Mouse (Mus musculus) gonadal fat pad, adult 2 months (tissue): ENCODE data around the gene Catspere2. TPM values are rescaled to one million over a fixed set of nuclear protein-coding genes. Genes with fewer than 3 reads are reported as not detected.

Experiments used
- DNase-seq: peaks from one replicate; pipeline ENCODE4 v3.0.0-alpha.2; 2012; ENCODE audit warnings: low read depth
- polyA plus RNA-seq: library from polyadenylated mRNA; depleted of rRNA; stranded (reverse); fragments of >200 nt; gene quantifications from 2 replicates; pipeline ENCODE4 v1.2.3, GENCODE M21; 2012; rRNA removed

Catspere2 gene
- polyA plus RNA-seq, 1 experiment, result 1.1 TPM

DNA sequence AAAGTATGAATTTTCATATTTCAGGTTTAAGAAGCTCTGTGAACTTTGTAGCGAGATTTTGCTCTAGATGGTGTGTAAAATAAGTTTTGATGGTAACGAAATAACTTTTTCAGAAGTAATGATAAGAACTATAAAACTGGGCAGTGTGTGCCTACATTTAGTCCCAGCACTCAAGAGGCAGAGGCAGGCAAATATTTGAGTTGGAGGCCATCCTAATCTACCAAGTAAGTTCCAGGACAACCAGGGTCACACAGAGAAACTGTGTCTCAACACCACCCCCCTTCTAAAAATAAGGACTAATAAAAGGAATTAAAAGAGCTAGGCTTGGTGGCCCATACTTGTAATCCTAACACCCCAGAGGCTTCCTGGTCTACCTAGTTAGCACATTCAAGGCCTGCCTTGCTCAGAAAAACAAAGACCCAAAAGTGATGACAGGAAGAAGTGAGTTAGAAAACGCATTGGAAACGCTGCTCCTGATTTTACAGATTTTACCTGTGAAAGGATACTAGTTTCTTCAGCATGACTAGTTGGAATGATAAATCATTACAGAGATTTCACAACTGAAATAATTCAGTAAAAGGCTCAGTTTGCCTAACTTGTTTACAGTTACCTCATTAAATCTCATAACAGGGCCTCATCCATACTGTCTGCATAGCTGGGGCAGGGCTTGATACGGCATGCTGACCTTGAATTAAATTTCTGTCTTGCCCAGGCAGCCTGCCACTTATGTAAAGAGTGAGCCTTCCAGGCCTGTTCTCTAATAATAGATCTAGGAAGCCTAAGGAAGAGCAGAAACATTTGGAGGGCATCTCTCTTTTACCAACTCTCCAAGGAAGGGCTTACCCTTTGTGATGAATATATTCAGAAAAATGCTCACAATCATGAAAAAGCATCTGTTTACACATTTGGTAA is 236.2 kb downstream of the Catspere2 start:
- no peak for DNase-seq

Other genes with a start within 250 kb of the Catspere2 start
- 12.3 and 17.8 TPM in 2 replicates for gene Adss, start 186.9 kb upstream of the Catspere2 start, polyA plus RNA-seq
- 8.7 and 8.9 TPM in 2 replicates for gene Desi2, start 204.0 kb downstream of the Catspere2 start, polyA plus RNA-seq